Mouse (Mus musculus) cerebellum, adult (tissue): ENCODE results near the gene Rbm15.
A peak's percentile ranks its signal among the peaks of the same experiment; 100 is the strongest.
"Not testable (repeated sequence)": the region's sequence is repeated elsewhere in the genome, so short reads cannot be mapped to it uniquely, and the experiment has no call there.

Experiments used
- ATAC-seq: cut with Nextera tagmentation; 2 replicates; pipeline ENCODE4 v1.9.2; 2017; ENCODE audit warnings: mild to moderate bottlenecking, moderate library complexity, mixed read lengths; ENCODE audit not compliant: insufficient number of reproducible peaks, low FRiP score, low TSS enrichment

The Rbm15 gene

DNA sequence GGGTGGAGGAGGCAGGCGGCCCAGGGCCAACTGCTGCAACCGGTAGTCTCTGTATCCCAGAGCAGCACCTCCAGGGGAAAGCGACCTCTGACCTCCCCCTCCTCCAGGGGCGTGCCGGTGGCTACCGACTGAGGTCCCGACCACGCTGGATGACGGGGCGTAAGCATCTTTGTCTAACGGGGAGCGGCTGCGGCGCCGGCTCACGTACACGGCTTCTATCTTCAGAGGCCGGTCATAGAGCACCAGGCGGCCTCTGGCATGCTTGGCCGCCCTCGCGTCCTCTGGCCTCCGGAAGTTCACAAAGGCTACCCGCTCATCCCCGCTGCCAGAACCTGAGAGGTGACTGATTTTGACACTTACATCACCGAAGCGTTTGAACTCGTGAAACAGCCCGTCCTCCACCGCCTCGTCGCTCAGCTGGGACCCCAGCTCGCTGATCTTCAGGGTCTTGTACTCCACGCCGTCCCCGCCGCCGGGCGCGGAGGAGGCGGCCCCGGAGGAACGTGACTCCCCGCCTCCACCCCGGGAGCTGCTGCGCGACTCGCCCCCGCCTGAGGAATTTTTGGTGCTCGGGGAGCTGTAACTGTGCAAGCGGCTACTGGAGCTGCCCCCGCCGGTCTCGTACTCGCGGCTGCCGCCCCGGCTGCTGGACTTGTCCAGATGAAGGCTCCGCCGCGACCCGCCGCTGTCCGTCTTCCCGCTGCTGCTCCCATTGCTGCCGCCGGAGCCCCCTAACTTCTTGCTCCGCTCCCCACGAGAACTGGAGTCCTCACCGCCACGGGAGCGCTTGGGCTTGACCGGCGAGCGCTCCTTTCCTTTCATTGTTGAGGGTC, 1.1 kb downstream of the Rbm15 start:
- no peak; the same call in 1 of the 2 replicates for ATAC-seq

DNA sequence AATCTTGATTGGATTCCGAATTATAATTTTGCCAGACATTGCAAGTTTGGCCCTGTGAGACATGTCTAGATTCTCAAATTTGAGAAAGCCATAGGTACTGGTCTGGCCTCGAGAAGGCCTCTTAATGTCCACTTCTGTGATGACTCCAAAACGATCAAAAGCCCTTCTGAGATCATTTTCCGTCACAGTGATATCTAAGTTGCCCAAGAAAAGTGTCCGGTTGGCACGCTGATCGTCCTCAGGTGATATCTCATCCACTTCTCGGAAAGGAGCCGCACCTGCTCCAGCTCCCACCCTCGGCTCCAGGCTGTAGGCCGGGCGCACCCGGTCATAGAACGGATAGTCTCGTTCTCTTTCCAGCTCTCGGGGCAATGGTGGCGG, 1.7 kb downstream of the Rbm15 start:
- no peak for ATAC-seq

- ATAC-seq, result no peak
Measured at GRCm38 (mm10) chr3:107330503-107331424, 2.7 kb downstream of the Rbm15 start.

DNA sequence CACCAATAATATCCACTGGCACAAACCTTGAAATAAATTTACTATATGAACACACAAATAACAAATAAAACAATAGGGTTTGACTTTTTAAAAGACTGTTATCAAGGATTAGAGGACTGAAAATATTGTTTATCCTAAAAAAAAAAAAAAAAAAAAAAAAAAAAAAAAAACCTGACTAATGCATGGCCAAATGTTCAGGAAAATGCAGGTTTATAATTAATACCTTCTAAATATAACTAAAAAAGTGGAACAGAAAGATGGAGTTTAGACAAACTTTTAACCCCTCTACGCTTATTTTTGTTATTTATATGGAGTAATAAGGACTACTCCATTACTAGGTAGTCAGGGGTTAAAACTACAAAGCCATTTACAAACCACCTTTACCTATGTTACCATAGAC, 7.0 kb downstream of the Rbm15 start:
- ATAC-seq, result no peak

GRCm38 (mm10) chr3:107321776-107322175, 11.7 kb downstream of the Rbm15 start:
- ATAC-seq, result no peak

- no peak for ATAC-seq
Measured at GRCm38 (mm10) chr3:107321141-107321540, 12.3 kb downstream of the Rbm15 start.

DNA sequence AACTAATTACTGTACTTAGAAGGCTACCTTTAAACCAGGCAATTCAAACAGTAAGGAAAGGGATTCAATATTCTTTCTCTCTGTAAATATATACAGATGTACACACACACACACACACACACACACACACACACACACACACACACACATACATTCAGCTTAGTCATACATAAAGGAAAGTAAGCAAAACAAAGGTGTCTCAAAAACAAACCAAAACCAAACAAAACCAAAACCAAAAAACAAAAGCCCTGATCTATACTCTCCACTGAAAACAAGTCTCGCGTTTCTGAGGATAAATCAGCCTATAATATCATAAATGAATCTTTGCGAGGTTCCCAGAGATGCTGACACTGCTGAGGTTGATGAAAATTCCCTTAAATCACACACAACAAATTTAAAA, 16.1 kb downstream of the Rbm15 start:
- no peak for ATAC-seq

DNA sequence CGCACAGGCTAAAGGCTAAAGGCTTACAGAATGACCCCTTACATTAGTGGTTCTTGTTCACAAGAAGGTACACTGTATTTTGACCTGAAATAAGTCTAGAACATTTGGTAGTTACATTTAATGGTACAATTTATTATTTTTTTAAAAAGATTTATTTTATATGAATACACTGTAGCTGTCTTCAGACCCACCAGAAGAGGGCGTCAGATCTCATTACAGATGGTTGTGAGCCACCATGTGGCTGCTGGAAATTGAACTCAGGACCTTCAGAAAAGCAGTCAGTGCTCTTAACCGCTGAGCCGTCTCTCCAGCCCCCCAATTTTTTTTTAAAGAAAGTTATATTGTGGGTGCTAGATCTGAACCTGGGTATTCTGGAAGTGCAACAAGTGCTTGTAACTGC, 36.6 kb downstream of the Rbm15 start:
- not testable (repeated sequence) for ATAC-seq

GRCm38 (mm10) chr3:107295672-107296360, 37.7 kb downstream of the Rbm15 start:
- no peak for ATAC-seq

- ATAC-seq, result no peak
Measured at GRCm38 (mm10) chr3:107290764-107291381, 42.6 kb downstream of the Rbm15 start, which contains the start of gene Slc16a4. TSS of gene Slc16a4 (plus strand) at chr3:107291230.

GRCm38 (mm10) chr3:107287346-107287745, 46.1 kb downstream of the Rbm15 start:
- no peak for ATAC-seq

- ATAC-seq, result no peak
Measured at GRCm38 (mm10) chr3:107286123-107286522, 47.4 kb downstream of the Rbm15 start.

- ATAC-seq, result peak; percentile 85
Measured at GRCm38 (mm10) chr3:107278479-107279269, 54.8 kb downstream of the Rbm15 start, which contains the start of gene Lamtor5. TSS of gene Lamtor5 (plus strand) at chr3:107278858.

- ATAC-seq, result no peak
Measured at GRCm38 (mm10) chr3:107276626-107277025, 56.8 kb downstream of the Rbm15 start.

GRCm38 (mm10) chr3:107275996-107276395, 57.5 kb downstream of the Rbm15 start:
- ATAC-seq, result no peak
